11 mouse cellular contexts compared by ENCODE assay signal in the genomic region with DNA sequence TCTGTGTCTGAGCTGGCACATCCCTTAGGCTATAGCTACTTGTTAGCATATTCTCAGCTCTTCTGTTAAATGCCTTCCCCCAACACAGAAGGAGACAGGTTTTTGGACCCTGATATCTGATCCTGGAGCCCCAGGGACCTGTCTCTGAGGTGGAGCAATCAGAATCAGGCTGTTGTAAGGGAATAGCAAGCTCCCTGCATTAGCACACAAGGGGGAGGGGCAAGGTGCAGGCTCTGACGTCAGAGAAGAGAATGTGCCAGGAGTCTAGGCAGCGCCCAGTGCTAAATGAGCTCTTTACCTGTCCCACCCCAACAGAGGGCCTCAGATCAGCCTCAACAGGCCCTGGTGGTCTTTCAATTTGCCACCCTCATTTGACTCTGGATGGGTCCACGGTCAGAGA. TPM values are rescaled to one million over a fixed set of nuclear protein-coding genes. Genes with fewer than 3 reads are reported as not detected.
DNase-seq lines count a peak whose midpoint lies in the region; ATAC-seq and TF ChIP-seq lines count a peak whose summit lies in the region.
"Had no signal": no experiment of that assay in that cellular context is flagged by ENCODE, and none has a peak within 500 bp of the region (broad histone marks: within the 10 kb centered on the region; RNA-seq: fewer than 3 reads in every experiment).

No protein-coding gene starts in this region.

- H3K4me3 ChIP-seq in forebrain, postnatal 0 days (ENCODE audit: low read depth, low read length), result no peak overlapping the region
- H3K4me3 ChIP-seq in forebrain, embryonic 15.5 days, result no peak overlapping the region
- H3K4me3 ChIP-seq in limb, embryonic 12.5 days (replicated peaks), result no peak overlapping the region

- whole genome bisulfite sequencing in forebrain, postnatal 0 days, result 52% methylated on average over 3 of the region's 3 CpGs
- WGBS in forebrain, embryonic 15.5 days, result 46% methylated on average over 3 of the region's 3 CpGs
- 39% methylated on average over 3 of the region's 3 CpGs for WGBS in limb, embryonic 12.5 days

- H3K36me3 ChIP-seq in forebrain, postnatal 0 days (ENCODE audit: insufficient read depth), result no peaks in the 10 kb centered on the region
- H3K36me3 ChIP-seq in forebrain, embryonic 15.5 days, result no peaks in the 10 kb centered on the region
- no peaks in the 10 kb centered on the region for H3K36me3 ChIP-seq in limb, embryonic 12.5 days

- ATAC-seq in forebrain, postnatal 0 days, result peak; percentile 70; the same call in 1 of the 2 replicates
- ATAC-seq in forebrain, embryonic 15.5 days (replicated peaks), result no peak
- ATAC-seq in limb, embryonic 12.5 days (ENCODE audit: insufficient number of reproducible peaks, insufficient read depth, low FRiP score, low TSS enrichment, low read depth), result no peak
- no peak for ATAC-seq in frontal cortex, adult (ENCODE audit: low TSS enrichment)

- H3K27ac ChIP-seq in forebrain, postnatal 0 days (ENCODE audit: low read depth, low read length), result no peak overlapping the region
- no peak overlapping the region for H3K27ac ChIP-seq in forebrain, embryonic 15.5 days (replicated peaks)
- peak overlapping the region; percentile 57 for H3K27ac ChIP-seq in limb, embryonic 12.5 days

- H3K9me3 ChIP-seq in forebrain, postnatal 0 days (ENCODE audit: low read length), result no peaks in the 10 kb centered on the region
- no peaks in the 10 kb centered on the region for H3K9me3 ChIP-seq in forebrain, embryonic 15.5 days
- no peaks in the 10 kb centered on the region for H3K9me3 ChIP-seq in limb, embryonic 12.5 days

- peaks cover 17% of the 10 kb centered on the region for H3K4me1 ChIP-seq in forebrain, postnatal 0 days (ENCODE audit: insufficient read depth)
- peaks cover 49% of the 10 kb centered on the region for H3K4me1 ChIP-seq in forebrain, embryonic 15.5 days
- peaks cover 87% of the 10 kb centered on the region for H3K4me1 ChIP-seq in limb, embryonic 12.5 days (replicated peaks)

- no peaks in the 10 kb centered on the region for H3K27me3 ChIP-seq in forebrain, postnatal 0 days (ENCODE audit: insufficient read depth, low read length)
- H3K27me3 ChIP-seq in forebrain, embryonic 15.5 days, result no peaks in the 10 kb centered on the region
- no peaks in the 10 kb centered on the region for H3K27me3 ChIP-seq in limb, embryonic 12.5 days

- H3K9ac ChIP-seq in forebrain, postnatal 0 days, result no peak overlapping the region
- H3K9ac ChIP-seq in forebrain, embryonic 15.5 days (replicated peaks), result no peak overlapping the region
- no peak overlapping the region for H3K9ac ChIP-seq in limb, embryonic 12.5 days (replicated peaks)

- no peak overlapping the region for H3K4me2 ChIP-seq in forebrain, postnatal 0 days (ENCODE audit: low read depth)
- no peak overlapping the region for H3K4me2 ChIP-seq in forebrain, embryonic 15.5 days (replicated peaks)
- H3K4me2 ChIP-seq in limb, embryonic 12.5 days, result no peak overlapping the region

- DNase-seq in forebrain, postnatal 0 days, result peak; percentile 52
- peak; percentile 37 for DNase-seq in retina, postnatal 1 day
- DNase-seq in retina, embryonic 14.5 days (ENCODE audit: low spot score), result no peak
- no peak for DNase-seq in thymus, postnatal 25 days
- DNase-seq in layer of hippocampus, adult 9-11 months, result no peak
- DNase-seq: adrenal gland, adult 2 months; layer of hippocampus, postnatal 36 days had no signal

- TF ChIP-seq CTCF in forebrain, postnatal 0 days (IDR thresholded peaks at IDR 0.05; ENCODE audit: low read depth), result no peak

RNA-seq across cellular contexts. Expression of a gene that starts 16.8 kb away (rescaled TPM):
- 56.6 and 61.4 TPM in 2 replicates for total RNA-seq in forebrain, postnatal 0 days (2014; rRNA removed)
- 7.1 and 7.8 TPM in 2 replicates for polyA plus RNA-seq in forebrain, postnatal 0 days (2015; fragmentation: Nextera tagmentation; extraction: Ambion mirVana)
- 13.7 and 14.6 TPM in 2 replicates for polyA plus RNA-seq in forebrain, embryonic 15.5 days (2015; fragmentation: Nextera tagmentation; extraction: Ambion mirVana)
- 47.6 and 53.5 TPM in 2 replicates for polyA plus RNA-seq in limb, embryonic 12.5 days (2016; fragmentation: Nextera tagmentation; extraction: Ambion mirVana)
- total RNA-seq: monocyte, adult 5-6 weeks had no signal

RNA-seq across cellular contexts. Expression of a gene that starts 43.8 kb away (rescaled TPM):
- 173 and 208 TPM in 2 replicates for total RNA-seq in forebrain, postnatal 0 days (2014; rRNA removed)
- 111 and 152 TPM in 2 replicates for polyA plus RNA-seq in forebrain, postnatal 0 days (2015; fragmentation: Nextera tagmentation; extraction: Ambion mirVana)
- polyA plus RNA-seq in forebrain, embryonic 15.5 days (2015; fragmentation: Nextera tagmentation; extraction: Ambion mirVana), result 283 and 284 TPM in 2 replicates
- 232 and 239 TPM in 2 replicates for polyA plus RNA-seq in limb, embryonic 12.5 days (2016; fragmentation: Nextera tagmentation; extraction: Ambion mirVana)

RNA-seq across cellular contexts. Expression of a gene that starts 47.5 kb away (rescaled TPM):
- total RNA-seq in forebrain, postnatal 0 days (2014; rRNA removed), result 0.24 TPM in 1 of 2 replicates, not detected in the other
- polyA plus RNA-seq in forebrain, postnatal 0 days (2015; fragmentation: Nextera tagmentation; extraction: Ambion mirVana), result 0.73 and 1.8 TPM in 2 replicates
- polyA plus RNA-seq in forebrain, embryonic 15.5 days (2015; fragmentation: Nextera tagmentation; extraction: Ambion mirVana), result 1.7 and 1.8 TPM in 2 replicates
- polyA plus RNA-seq in limb, embryonic 12.5 days (2016; fragmentation: Nextera tagmentation; extraction: Ambion mirVana), result 2.1 and 2.2 TPM in 2 replicates
- total RNA-seq: layer of hippocampus, postnatal 36 days; monocyte, adult 5-6 weeks had no signal

RNA-seq across cellular contexts. Expression of a gene that starts 57.7 kb away (rescaled TPM):
- total RNA-seq in forebrain, postnatal 0 days (2014; rRNA removed), result 43.5 and 60.9 TPM in 2 replicates
- 38.7 and 39.8 TPM in 2 replicates for polyA plus RNA-seq in forebrain, postnatal 0 days (2015; fragmentation: Nextera tagmentation; extraction: Ambion mirVana)
- polyA plus RNA-seq in forebrain, embryonic 15.5 days (2015; fragmentation: Nextera tagmentation; extraction: Ambion mirVana), result 24.2 and 24.4 TPM in 2 replicates
- polyA plus RNA-seq in limb, embryonic 12.5 days (2016; fragmentation: Nextera tagmentation; extraction: Ambion mirVana), result 3.5 and 5.0 TPM in 2 replicates
- total RNA-seq: monocyte, adult 5-6 weeks had no signal

Comparison
In these comparisons a context has a peak if more than half of its experiments do, and no peak if none do; other contexts are left out.
1. DNase-seq: peak in forebrain, postnatal 0 days (single experiment) and retina, postnatal 1 day (single experiment); none in retina, embryonic 14.5 days (single experiment), thymus, postnatal 25 days (single experiment) and layer of hippocampus, adult 9-11 months (single experiment).